ENCODE assay signal across 15 mouse cellular contexts in genomic region chr10:119040205-119040604, GRCm38 (mm10).
DNase-seq lines count a peak whose midpoint lies in the region; ATAC-seq and TF ChIP-seq lines count a peak whose summit lies in the region.
"Had no signal": no experiment of that assay in that cellular context is flagged by ENCODE, and none has a peak within 500 bp of the region (broad histone marks: within the 10 kb centered on the region; RNA-seq: fewer than 3 reads in every experiment).

No protein-coding gene starts in this region.

- peaks cover 2% of the 10 kb centered on the region for H3K4me1 ChIP-seq in liver, adult 2 months (ENCODE audit: control insufficient read depth, insufficient read depth, low read length)
- peaks cover 12% of the 10 kb centered on the region; the same call in 1 of the 2 replicates for H3K4me1 ChIP-seq in liver, embryonic 12.5 days

- H3K9me3 ChIP-seq in liver, embryonic 12.5 days (replicated peaks): no peaks in the 10 kb centered on the region
- H3K9me3 ChIP-seq: embryonic facial prominence, embryonic 10.5 days; limb, embryonic 12.5 days had no signal

- no peaks in the 10 kb centered on the region for H3K36me3 ChIP-seq in liver, adult 2 months (ENCODE audit: control insufficient read depth, insufficient read depth, low read length)
- H3K36me3 ChIP-seq in liver, embryonic 12.5 days: no peaks in the 10 kb centered on the region
- H3K36me3 ChIP-seq: embryonic facial prominence, embryonic 10.5 days; limb, embryonic 12.5 days had no signal

- TF ChIP-seq POLR2A in liver, adult 2 months (IDR thresholded peaks at IDR 0.05; ENCODE audit: extremely low read depth, insufficient read depth, low read length): no peak

- peak overlapping the region; percentile 48 for H3K27ac ChIP-seq in liver, adult 2 months (replicated peaks; ENCODE audit: insufficient read depth, low read depth, low read length)
- no peak overlapping the region for H3K27ac ChIP-seq in liver, embryonic 12.5 days
- no peak overlapping the region for H3K27ac ChIP-seq in gastrocnemius, adult 2 months
- H3K27ac ChIP-seq: embryonic facial prominence, embryonic 10.5 days; limb, embryonic 12.5 days; stomach, postnatal 0 days had no signal

- TF ChIP-seq CTCF in liver, adult 2 months (IDR thresholded peaks at IDR 0.05; ENCODE audit: low read depth, low read length): no peak
- no peak for TF ChIP-seq CTCF in gastrocnemius, adult 2 months (IDR thresholded peaks at IDR 0.05)

- DNase-seq in heart, adult 11 months: peak; percentile 93
- DNase-seq in heart, postnatal 10 days: no peak
- DNase-seq in liver, adult 2 months (ENCODE audit: extremely low read depth, low read depth, low spot score): no peak
- DNase-seq in thymus, postnatal 4 days: peak; percentile 37
- DNase-seq in thymus, adult 18-20 months: no peak
- no peak for DNase-seq in gastrocnemius, adult 2 months
- DNase-seq in cerebellum, postnatal 4 days (ENCODE audit: low spot score in 2 of 2): no peak
- DNase-seq: cerebellum, adult 18-20 months; kidney, postnatal 4 days; layer of hippocampus, postnatal 36 days; lung, postnatal 4 days had no signal

- no peak overlapping the region for H3K4me3 ChIP-seq in liver, adult 2 months (ENCODE audit: insufficient read depth, low read depth, low read length)
- no peak overlapping the region for H3K4me3 ChIP-seq in liver, embryonic 12.5 days
- H3K4me3 ChIP-seq in gastrocnemius, adult 2 months: no peak overlapping the region
- H3K4me3 ChIP-seq: embryonic facial prominence, embryonic 10.5 days; limb, embryonic 12.5 days had no signal

- no peaks in the 10 kb centered on the region for H3K79me2 ChIP-seq in liver, adult 2 months (ENCODE audit: control insufficient read depth, insufficient read depth, low read length)

- no peak overlapping the region for H3K4me2 ChIP-seq in liver, embryonic 12.5 days
- H3K4me2 ChIP-seq: limb, embryonic 12.5 days had no signal

- no peak for ATAC-seq in liver, embryonic 12.5 days

- WGBS in liver, adult 2 months: 60% methylated on average over 4 of the region's 4 CpGs
- 30% methylated on average over 4 of the region's 4 CpGs for WGBS in liver, embryonic 12.5 days (ENCODE audit: insufficient replicate concordance)

- no peaks in the 10 kb centered on the region for H3K27me3 ChIP-seq in liver, adult 2 months (ENCODE audit: control insufficient read depth, insufficient read depth, low read length)
- peaks cover 7% of the 10 kb centered on the region for H3K27me3 ChIP-seq in liver, embryonic 12.5 days (replicated peaks)
- H3K27me3 ChIP-seq: limb, embryonic 12.5 days had no signal

- intact Hi-C loops in heart, postnatal 10 days (cut with DNase I): no loop called here
- intact Hi-C loops in gastrocnemius, adult 2 months (cut with DNase I): no loop called here

- no peak overlapping the region for H3K9ac ChIP-seq in liver, adult 2 months (ENCODE audit: low read depth, low read length)
- no peak overlapping the region for H3K9ac ChIP-seq in liver, embryonic 12.5 days
- H3K9ac ChIP-seq: limb, embryonic 12.5 days had no signal

Comparison
In these comparisons a context has a peak if more than half of its experiments do, and no peak if none do; other contexts are left out.
1. DNase-seq: peak in heart, adult 11 months (single experiment) and thymus, postnatal 4 days (single experiment); none in heart, postnatal 10 days (0 of 2), liver, adult 2 months (single experiment), thymus, adult 18-20 months (0 of 2), gastrocnemius, adult 2 months (single experiment) and cerebellum, postnatal 4 days (0 of 2).